Mouse (Mus musculus) mammary gland, adult 2 months (tissue): ENCODE measurements around the gene Best1. TPM values are rescaled to one million over a fixed set of nuclear protein-coding genes. Genes with fewer than 3 reads are reported as not detected.

Experiments
- polyA plus RNA-seq: library from polyadenylated mRNA; depleted of rRNA; stranded (reverse); fragments of >200 nt; gene quantifications from 2 replicates; pipeline ENCODE4 v1.2.3, GENCODE M21; 2012; ENCODE audit warnings: low replicate concordance; rRNA removed

Gene Best1
- polyA plus RNA-seq = 1.2 and 1.9 TPM in 2 replicates

DNA sequence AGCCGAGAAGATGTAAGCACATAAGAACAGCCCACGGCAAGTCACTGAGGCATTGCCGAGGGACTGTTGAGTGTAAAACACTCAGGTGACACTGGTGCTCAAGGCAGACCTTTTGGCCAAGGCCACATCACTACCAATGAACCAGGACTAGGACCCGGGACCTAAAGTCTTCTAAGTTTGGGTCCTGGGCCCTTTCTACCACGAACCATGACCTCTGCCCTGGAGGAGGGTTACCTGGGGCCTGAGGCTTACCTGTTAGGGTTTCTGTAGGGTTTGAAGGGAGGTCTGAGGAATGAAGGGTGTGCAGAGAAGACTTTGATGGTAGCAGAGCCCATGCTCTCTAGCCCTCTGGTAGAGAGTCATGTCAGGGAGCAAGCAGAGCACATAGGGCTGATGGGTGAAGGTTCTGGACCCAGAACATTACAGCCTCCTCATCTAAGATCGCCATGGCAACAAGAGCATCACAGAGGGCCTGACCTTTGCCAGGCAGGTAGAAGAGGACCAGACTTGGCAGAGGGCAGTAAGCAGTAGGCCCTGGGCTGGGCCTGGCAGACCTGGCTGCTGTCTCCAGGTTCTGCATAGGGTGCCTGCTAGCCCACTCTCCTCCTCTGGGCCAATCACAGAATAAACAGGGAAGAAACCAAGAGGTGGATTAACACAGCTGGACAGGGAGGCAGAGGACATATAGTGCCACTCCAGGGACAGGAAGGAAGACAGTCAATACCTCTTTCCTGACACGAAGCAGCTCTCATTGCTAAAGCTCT, at the start of gene Best1, which contains the start of gene Rab3il1:
Gene Best1 (minus strand): TSS at position 428 of the 764 bp plus-strand sequence.
Gene Rab3il1 (plus strand): TSS at position 464 of the 764 bp plus-strand sequence.

DNA sequence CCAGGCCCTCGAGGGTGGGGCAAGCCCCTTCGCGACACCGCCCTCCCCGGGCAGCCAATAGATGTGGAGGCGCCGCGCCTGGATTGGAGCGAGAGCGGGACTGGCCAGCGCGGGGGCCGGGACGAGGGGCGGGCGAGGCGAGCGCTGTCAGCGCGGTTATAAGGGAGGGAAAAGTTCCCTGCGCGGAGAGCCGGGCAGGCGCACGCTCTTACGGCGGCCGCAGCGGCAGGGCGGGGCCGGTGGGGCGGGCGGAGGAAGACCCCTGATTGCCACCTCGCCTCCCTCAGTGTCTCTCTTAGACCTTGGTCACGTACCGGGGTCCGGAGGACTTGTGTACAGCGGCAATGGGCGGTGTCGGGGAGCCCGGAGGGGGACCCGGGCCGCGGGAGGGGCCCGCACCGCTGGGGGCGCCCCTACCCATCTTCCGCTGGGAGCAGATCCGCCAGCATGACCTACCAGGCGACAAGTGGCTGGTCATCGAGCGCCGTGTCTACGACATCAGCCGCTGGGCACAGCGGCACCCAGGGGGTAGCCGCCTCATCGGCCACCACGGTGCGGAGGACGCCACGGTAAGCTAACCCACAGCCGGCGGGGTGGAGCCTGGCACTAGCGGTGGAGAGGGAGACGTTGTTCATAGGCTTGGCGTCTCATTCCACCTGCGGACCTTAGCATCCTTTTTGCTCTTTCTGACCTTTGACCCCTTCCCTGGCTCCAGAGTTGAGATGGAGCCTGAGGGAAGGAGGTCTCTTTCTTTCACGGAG, 40.1 kb upstream of the Best1 start, which contains the start of gene Fads3:
Gene Fads3 (plus strand): TSS at position 182 of the 761 bp plus-strand sequence.

DNA sequence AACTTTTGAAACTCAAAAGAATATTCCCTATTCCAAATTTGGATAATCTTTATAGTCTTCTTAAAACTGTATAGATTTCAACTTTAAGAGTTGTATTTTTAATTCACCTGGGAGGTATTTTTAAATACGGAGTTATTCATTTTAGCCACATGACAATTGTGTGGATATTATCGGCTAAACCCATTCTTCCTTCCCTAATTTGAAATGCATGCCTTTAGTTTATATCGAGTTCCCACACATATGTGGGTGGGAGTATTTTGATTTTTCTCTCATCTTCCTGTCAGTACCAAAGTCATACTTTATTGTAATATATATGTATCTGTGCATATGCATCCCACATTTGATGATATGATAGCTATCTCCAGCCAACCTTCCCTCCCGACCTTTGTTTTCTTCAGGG, 21.2 kb downstream of the Best1 start, which contains the start of gene Fth1:
Gene Fth1 (plus strand): TSS at position 341 of the 400 bp plus-strand sequence.

Other genes with a start within 250 kb of the Best1 start
- not detected in 2 replicates for gene Scgb2a2, start 154.1 kb downstream of the Best1 start, polyA plus RNA-seq
- 7.6 and 10.7 TPM in 2 replicates for gene Incenp, start 102.1 kb downstream of the Best1 start, polyA plus RNA-seq
- gene Fth1, start 21.0 kb downstream of the Best1 start, polyA plus RNA-seq = 3,142 and 9,596 TPM in 2 replicates
- 42.4 and 53.5 TPM in 2 replicates for gene Rab3il1, start within 50 bp of the Best1 start, polyA plus RNA-seq
- 303 and 367 TPM in 2 replicates for gene Fads3, start 39.9 kb upstream of the Best1 start, polyA plus RNA-seq
- 32.6 and 46.1 TPM in 2 replicates for gene Fads2, start 100.1 kb upstream of the Best1 start, polyA plus RNA-seq
- gene Fads1, start 181.3 kb upstream of the Best1 start, polyA plus RNA-seq = 49.5 and 69.1 TPM in 2 replicates
- gene Tmem258, start 202.4 kb upstream of the Best1 start, polyA plus RNA-seq = 66.4 and 172 TPM in 2 replicates
- gene Fen1, start 202.5 kb upstream of the Best1 start, polyA plus RNA-seq = 5.6 and 7.4 TPM in 2 replicates
- 0.65 and 1.2 TPM in 2 replicates for gene Myrf, start 239.1 kb upstream of the Best1 start, polyA plus RNA-seq